Mouse (Mus musculus): ENCODE results near the gene Bcl2l11. TPM values are rescaled to one million over a fixed set of nuclear protein-coding genes. Genes with fewer than 3 reads are reported as not detected.
A peak's percentile ranks its signal among the peaks of the same experiment; 100 is the strongest.
"Not testable (repeated sequence)": the region's sequence is repeated elsewhere in the genome, so short reads cannot be mapped to it uniquely, and the experiment has no call there.

Gene Bcl2l11
- total RNA-seq, 2 experiments from 2014 or later: 8.9 to 11.3 TPM

- peak; percentile 53 to 71 for DNase-seq (ENCODE audit: low spot score in 2 of 2)
These were observed 44.1 kb downstream of the Bcl2l11 start for GRCm38 (mm10) chr2:128169972-128170371.

GRCm38 (mm10) chr2:128170614-128171013 is 44.8 kb downstream of the Bcl2l11 start:
- DNase-seq (ENCODE audit: low spot score in 2 of 2): no peak

- peak; percentile 58 to 68 for DNase-seq (ENCODE audit: low spot score in 2 of 2)
These were observed 46.4 kb downstream of the Bcl2l11 start for GRCm38 (mm10) chr2:128172266-128172665.

GRCm38 (mm10) chr2:128174176-128174575 is 48.3 kb downstream of the Bcl2l11 start:
- DNase-seq (ENCODE audit: low spot score in 2 of 2): no peak

GRCm38 (mm10) chr2:128174604-128175342 is 48.9 kb downstream of the Bcl2l11 start:
- no peak for DNase-seq (ENCODE audit: low spot score in 2 of 2)

- no peak for DNase-seq (ENCODE audit: low spot score in 2 of 2)
These were observed 49.8 kb downstream of the Bcl2l11 start for GRCm38 (mm10) chr2:128175625-128176024.

- no peak for DNase-seq (ENCODE audit: low spot score in 2 of 2)
These were observed 50.7 kb downstream of the Bcl2l11 start for GRCm38 (mm10) chr2:128176391-128177044.

- DNase-seq (ENCODE audit: low spot score in 2 of 2): peak in 1 of 2 experiments; percentile 40
These were observed 51.4 kb downstream of the Bcl2l11 start for GRCm38 (mm10) chr2:128177241-128177661.

- DNase-seq (ENCODE audit: low spot score in 2 of 2): no peak
These were observed 53.4 kb downstream of the Bcl2l11 start for GRCm38 (mm10) chr2:128179126-128179807.

GRCm38 (mm10) chr2:128179808-128180379 is 54.1 kb downstream of the Bcl2l11 start:
- no peak for DNase-seq (ENCODE audit: low spot score in 2 of 2)

- not testable (repeated sequence) for DNase-seq (ENCODE audit: low spot score in 2 of 2)
These were observed 56.3 kb downstream of the Bcl2l11 start for GRCm38 (mm10) chr2:128182181-128182580.

- no peak for DNase-seq (ENCODE audit: low spot score in 2 of 2)
These were observed 56.9 kb downstream of the Bcl2l11 start for GRCm38 (mm10) chr2:128182751-128183150.

GRCm38 (mm10) chr2:128183762-128184161 is 57.9 kb downstream of the Bcl2l11 start:
- DNase-seq (ENCODE audit: low spot score in 2 of 2): no peak

- no peak for DNase-seq (ENCODE audit: low spot score in 2 of 2)
These were observed 60.1 kb downstream of the Bcl2l11 start for GRCm38 (mm10) chr2:128185942-128186341.

GRCm38 (mm10) chr2:128187277-128187676 is 61.4 kb downstream of the Bcl2l11 start:
- no peak for DNase-seq (ENCODE audit: low spot score in 2 of 2)

- DNase-seq (ENCODE audit: low spot score in 2 of 2): no peak
These were observed 62.6 kb downstream of the Bcl2l11 start for GRCm38 (mm10) chr2:128188461-128188860.

- DNase-seq (ENCODE audit: low spot score in 2 of 2): no peak
These were observed 63.9 kb downstream of the Bcl2l11 start for GRCm38 (mm10) chr2:128189691-128190090.

GRCm38 (mm10) chr2:128190196-128190595 is 64.4 kb downstream of the Bcl2l11 start:
- no peak for DNase-seq (ENCODE audit: low spot score in 2 of 2)

- DNase-seq (ENCODE audit: low spot score in 2 of 2): no peak
These were observed 67.6 kb downstream of the Bcl2l11 start for GRCm38 (mm10) chr2:128193411-128193810.

- DNase-seq (ENCODE audit: low spot score in 2 of 2): no peak
These were observed 71.5 kb downstream of the Bcl2l11 start for GRCm38 (mm10) chr2:128197379-128197778.

- DNase-seq (ENCODE audit: low spot score in 2 of 2): no peak
These were observed 77.3 kb downstream of the Bcl2l11 start for GRCm38 (mm10) chr2:128203147-128203546.

Measured in layer of hippocampus, postnatal 10 days (tissue).